Mouse (Mus musculus) kidney, adult 8-10 months (tissue): ENCODE results near the gene Rraga.

Experiments used
- DNase-seq, 2 experiments: peaks; one replicate each; pipeline ENCODE4 v3.0.0; 2022

Rraga gene

DNA sequence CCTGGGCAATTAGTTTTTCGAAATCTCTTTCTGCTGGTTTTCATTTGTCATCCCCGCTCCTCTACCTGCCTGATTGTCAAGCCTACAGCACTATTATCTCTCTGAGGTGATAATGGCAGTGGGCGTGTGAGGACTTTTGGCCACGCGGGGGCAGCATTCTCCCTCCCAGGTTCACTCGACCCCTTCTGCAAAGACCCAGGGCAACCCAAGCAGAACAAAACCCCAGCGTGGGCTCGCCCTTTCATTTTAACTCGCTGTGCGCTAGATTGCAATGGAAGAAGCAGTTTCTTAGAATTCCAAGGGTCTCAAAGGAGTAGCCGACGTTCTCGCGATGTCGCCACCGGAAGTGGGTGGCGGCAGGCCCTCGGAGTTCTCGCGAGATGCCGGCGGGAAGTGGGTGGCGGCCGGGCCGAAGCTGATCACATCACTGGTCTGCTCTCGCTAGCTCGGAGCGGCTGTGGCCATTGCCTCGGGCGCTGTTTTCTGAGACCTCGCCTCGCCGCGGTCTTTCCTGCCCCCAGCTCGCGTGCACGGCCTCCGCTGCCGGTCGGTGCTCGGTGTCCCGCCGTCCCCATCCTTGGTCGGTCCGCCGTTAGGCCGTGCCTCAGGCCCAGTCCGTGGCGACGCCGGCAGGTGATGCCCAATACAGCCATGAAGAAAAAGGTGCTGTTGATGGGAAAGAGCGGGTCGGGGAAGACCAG is at the start of gene Rraga:
TSS of gene Rraga (plus strand) at position 386 of the 701 bp plus-strand sequence.
- DNase-seq: peak; percentile 94 to 95

DNA sequence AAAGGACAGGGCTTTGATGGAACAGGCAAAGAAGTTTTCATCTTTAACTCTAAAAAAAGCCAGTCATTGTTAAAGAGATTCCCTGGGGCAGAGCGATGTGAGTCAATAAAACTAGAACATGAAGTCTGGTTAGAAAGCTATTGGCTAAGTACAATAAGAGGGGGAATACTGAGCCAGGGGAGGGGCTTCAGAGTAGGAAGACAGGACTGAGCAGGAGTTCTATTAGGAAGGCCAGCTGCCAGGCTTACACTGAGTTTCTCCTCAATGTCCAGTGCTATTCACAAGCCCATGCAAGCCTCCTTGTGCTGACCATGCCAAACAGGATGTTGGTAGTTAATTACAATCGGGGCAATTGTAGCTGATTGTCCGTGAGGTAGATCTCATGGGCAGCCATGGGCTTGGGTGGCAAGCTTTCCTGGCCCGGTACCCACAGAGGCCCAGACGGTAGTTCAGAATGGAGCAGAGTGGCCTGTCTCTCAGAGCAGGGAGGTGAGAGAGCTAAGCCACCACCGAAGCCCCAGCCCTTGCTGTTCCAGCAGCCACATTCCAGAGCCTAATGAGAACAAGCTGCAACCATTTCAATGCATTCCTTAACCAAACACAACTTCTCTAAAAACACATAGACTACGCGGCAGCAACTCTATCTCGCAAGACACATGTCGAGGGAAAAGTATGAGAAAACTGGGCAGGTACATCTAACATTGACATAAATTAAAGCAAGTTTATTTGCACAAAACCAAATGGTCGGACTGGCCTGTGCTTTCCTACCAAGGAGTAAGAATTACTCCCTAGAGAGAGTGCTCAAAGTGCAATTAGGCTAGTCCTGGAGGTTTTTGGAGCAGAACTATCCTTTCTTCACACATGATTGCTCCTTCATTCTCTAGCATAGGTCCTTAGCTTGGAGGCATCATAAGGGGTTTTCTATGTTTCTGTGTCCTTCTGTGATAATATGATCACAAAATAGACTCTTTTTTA is 48.0 kb upstream of the Rraga start:
- peak in 1 of 2 experiments; percentile 18 for DNase-seq

DNA sequence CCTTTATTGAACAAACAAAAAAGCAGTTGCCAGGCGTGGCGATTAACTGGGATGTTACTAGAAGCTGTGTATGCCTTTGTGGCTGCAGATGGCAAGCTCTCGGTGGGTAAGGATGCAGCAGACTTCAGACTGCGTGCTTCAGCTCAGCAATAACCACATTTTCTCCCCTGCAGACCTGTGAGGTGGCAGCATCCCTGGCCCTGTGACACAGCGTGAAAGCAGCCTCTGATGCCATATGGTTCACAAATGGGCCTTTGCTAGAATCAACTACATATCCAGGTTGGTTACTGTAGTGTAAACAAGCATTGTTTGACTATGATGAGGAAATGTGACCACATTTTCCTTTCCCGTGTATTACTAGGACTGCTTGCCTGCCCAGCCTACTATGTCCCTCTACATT is 46.3 kb upstream of the Rraga start:
- no peak for DNase-seq

DNA sequence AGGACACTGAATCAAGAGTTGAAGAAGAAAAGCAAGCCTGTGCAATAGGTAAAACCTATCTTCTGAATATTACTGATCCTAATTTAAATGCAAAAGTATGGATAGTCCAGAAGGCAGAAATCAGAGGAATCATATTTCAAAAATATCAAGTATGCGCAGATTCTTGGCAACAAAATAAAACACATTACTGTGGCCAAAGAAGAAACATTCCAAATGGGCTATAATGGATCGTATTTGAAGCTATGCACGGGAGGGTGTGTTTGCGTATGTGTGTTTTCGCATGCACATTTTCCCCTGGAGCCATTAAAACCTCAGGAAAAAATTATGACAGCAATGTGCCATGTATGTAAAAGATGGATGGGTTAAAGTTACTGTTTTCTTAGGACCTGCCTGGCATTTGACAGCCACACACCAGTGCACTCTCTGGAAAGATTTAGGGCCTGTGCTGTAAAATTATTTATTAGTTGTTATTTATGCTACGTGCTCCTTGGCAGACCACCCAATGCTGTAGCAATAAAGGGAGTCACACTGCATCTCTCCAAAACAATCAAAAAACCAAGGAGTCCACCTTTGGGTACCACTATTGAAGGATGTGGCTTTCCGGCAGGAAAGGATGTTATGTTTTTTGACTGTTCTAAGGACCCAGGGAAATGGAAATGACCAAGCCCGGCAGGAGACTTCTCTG is 41.9 kb upstream of the Rraga start:
- no peak for DNase-seq

DNA sequence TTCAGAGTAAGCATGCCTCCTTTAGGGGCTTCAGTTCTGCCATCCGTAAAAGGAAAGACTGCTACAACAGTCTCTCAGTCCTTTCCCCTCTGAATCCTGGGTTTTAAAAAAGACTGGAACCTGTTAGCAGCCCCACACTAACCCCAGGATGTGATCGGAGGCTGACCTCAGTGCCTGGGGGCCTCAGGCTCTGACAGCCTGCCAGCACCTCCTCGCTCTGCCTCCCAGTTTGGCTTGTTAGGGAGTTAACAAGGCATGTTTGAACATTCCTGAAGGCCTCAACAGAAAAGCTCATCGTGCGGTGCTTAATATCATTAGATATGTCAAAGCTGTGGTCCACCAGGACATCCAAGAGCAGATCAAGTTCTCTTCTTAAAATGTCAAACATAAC is 41.4 kb upstream of the Rraga start:
- DNase-seq: no peak

DNA sequence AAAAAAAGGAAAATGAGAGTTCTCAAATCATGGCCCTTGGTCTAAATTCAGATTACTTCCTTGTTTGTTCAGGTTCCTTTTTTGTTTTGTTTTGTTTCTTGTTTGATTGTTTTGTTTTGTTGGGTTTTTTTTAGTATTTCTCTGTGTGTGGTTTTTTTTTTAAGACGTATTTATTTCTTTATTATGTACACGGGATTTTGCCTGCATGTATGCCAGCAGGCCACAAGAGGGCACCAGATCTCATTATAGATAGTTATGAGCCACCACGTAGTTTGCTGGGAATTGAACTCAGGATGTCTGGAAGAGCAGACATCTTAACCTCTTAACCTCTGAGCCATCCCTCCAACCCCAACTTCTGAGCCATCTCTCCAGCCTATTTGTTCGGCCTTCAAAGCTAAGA is 37.5 kb upstream of the Rraga start:
- peak in 1 of 2 experiments; percentile 37 for DNase-seq

DNA sequence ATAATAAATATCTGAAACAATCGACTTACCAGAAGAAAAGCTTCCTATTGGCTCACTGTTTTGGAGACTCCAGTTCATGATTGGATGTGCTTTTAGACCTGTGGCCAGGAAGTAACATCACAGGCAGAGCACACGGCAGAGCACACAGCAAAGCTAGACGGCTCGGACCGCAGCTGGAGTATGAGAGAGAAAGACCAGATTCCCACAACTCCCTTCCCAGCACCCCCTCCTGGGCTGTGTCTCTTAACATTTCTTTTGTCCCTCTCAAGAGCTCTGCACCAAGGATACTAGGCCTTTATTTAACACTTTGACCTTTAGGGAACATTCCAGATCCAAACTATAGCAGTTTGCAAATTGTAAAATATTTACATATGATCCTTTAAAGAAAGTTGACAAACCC is 36.5 kb upstream of the Rraga start:
- DNase-seq: no peak

DNA sequence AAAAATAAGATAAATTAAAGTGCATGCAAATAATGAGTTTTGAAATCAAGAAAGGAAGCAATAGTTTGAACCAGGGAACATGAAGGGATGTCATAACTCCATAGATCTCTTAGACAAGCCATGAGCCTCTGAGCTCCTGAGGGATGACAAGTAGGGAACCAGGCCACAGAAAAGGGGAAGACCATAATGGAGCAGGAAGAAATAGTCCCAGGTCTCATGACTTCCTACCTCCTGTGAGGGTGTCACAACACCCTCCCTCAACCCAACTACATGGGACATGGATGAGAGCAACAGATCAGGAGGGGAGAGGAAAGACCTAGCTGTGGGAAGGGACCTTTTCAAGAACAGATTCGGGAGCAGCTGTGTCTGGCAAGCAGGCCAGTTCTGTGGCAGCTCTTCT is 33.9 kb upstream of the Rraga start:
- DNase-seq: no peak

DNA sequence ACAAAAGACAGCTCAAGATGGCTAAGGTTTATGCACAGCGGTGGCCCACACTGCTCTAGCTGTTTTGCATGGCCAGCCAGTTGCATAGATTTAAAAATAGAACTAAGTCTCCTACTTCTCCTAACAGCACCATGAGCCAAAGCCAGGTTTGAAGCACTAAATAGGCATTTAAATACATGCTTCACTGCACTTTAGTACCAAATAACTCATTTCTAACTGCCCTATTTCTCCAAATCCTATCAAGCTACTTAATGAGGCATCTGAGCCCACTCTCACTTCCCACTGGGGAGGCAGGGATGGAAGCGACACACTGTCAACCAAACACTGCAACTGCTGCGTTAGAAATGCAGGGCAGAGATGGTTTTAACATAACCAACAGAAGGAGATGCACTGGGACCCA is 31.5 kb upstream of the Rraga start:
- DNase-seq: no peak

DNA sequence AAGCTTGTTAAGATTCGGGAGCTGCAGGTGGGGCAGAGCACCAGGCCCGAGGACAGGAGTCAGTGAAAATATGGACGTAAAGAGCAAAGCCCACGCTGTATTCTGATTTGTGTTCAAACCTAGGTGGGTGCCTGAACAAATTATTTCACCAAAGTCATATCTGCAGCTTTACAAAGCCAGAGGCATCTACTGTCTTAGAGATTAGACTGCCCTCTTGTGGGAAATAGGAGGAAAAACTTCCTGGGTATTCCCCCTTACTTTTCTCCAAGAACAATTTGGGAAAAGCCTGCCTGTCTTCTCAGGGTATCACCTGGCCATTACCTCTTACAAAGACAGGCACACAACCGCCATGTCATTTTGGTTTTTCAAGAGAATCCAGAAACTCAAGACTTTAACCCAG is 29.9 kb upstream of the Rraga start:
- DNase-seq: no peak

DNA sequence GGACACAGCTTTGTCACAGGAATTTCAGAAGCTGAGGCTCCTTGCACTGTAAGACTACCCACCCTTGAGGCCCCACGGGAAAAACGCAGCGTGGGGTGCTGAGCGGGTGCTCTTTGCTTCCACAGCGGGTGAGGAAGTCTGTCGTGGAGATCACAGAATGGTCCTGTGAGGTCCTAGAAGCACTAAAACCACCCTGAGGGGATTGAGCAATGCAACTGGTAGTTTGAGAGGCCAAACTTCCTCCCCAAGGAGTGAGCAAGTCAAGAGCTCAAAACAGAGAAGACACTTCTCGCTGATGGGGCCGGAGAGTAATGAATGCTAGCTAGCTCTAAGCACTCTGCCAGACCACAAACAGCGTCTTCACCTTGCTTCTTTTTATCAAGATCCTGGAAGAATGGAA is 27.1 kb upstream of the Rraga start:
- no peak for DNase-seq

DNA sequence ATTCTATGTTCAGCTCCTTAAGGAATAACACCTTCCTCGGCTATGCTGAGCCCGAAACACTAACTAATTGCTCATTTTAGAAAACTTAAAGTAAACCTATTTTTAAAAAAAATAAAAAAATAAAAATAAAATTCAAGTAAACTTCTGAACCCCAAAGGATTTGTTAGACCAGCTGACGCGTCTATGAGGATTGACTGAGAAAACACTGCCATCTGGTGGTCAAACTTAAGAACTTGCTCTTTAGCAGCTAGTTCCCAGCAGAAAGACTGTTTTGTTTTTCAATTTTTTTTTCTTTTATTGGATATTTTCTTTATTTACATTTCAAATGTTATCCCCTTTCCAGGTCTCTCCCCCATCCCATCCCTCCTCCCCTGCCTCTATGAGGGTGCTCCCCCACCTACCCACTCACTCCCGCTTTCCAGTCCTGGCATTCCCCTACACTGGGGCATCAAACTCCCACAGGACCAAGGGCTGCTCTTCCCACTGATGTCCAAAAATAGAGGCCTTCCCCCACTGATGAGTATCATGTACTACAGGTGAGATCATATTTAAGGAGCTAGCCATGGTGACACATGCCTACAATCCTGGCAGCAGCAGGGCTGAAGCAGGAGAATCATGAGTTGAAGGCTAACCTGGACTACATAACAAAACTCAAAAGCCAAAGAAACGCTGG is 20.3 kb upstream of the Rraga start:
- DNase-seq: no peak

DNA sequence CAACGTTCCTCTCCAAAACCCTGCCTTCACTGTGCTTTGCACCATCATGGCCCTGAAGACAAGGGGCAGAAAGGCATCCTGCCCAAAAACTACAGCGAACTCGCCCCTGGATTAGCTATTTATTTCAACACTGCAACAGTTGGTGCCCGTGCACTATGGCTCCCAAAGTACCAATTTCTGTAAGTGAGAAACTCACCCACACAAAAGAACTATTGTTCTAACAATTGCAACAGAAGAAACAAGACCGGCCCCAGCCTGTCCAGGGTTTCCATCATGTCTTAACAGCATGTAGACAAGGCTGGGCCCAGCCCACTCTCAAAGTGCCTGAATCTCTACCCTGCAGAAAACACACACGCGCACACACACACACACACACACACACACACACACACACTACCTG is 18.1 kb upstream of the Rraga start:
- no peak for DNase-seq

DNA sequence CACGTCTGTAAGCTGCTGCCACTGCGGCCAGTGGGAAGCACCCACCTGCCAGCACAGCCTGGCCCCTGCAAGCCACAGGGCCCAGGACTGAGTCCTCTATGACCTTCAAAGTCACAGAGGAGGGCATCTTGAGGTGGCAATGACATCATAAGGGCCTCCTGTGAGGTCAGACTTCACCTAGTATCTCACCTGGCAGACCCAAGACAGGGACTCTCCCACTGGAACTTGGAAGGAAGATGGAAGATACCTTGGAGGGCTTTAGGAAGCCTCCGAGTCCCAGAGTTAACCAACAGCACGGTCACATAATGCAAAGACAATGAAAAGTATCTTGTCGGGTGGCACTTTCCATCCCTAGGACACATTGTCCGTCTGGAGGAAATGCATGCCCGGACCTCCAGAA is 17.2 kb upstream of the Rraga start, which contains the start of gene Saxo1:
TSS of gene Saxo1 (minus strand) at position 101 of the 400 bp plus-strand sequence.
- no peak for DNase-seq

DNA sequence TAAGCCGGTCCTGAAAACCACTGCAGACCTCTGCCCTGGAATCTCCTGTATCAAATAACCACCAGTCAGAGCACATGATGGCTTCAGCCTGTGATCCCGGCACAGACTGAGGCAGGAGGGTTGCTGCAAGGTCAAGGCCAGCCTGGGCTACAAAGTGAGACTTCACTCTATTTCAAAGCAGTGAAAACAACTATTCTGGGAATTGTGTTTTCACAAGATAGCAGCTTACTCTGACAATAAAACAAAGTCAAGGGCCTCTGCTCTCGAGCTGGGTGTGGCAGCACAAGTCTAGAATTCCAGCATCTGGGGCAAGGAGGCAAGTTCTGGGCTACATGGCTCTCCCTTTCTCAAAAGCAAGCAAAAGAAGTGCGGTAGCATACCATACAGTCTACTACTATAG is 16.5 kb upstream of the Rraga start:
- no peak for DNase-seq

DNA sequence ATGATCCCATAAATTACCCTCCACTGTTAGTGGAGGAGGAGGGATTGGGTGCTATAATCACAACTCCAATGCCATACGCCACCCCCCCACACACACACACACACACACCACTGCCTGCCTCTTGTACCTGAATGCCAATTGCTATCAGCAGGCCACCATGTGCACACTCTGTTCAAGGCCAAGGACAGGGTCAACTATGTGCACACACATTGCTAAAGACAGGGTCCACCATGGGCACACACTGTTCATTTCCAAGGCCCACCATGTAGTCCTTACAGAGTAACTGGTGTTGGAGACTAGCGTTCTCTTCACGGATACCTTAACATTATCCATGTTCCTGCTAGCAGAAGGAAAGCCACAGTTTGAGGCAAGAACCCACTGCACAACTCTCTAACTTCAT is 14.4 kb upstream of the Rraga start:
- DNase-seq: no peak

DNA sequence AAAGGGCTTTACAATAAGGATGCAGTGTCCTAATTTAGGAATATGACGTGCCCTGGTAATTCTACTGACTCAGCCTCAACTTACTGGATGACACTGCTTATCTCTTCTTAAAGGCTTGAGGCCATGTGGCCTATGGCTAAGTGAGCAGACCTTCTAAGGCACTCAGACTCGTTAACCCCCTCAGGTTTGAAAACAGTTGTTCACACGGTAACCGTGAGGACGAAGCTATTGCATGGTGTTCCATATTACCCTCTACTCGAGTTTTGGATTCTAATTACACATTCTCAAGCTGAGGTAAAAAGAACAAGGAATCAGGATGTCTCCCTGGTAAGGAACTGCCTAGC is 557 bp upstream of the Rraga start:
- DNase-seq: no peak

DNA sequence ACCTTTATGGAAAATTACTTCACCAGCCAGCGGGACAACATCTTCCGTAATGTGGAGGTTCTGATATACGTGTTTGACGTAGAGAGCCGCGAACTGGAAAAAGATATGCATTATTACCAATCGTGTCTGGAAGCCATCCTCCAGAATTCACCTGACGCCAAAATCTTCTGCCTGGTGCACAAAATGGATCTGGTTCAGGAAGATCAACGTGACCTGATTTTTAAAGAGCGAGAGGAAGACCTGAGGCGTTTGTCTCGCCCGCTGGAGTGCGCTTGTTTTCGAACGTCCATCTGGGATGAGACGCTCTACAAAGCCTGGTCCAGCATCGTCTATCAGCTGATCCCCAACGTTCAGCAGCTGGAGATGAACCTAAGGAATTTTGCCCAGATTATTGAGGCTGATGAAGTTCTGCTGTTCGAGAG is 663 bp downstream of the Rraga start:
- peak in 1 of 2 experiments; percentile 7 for DNase-seq

DNA sequence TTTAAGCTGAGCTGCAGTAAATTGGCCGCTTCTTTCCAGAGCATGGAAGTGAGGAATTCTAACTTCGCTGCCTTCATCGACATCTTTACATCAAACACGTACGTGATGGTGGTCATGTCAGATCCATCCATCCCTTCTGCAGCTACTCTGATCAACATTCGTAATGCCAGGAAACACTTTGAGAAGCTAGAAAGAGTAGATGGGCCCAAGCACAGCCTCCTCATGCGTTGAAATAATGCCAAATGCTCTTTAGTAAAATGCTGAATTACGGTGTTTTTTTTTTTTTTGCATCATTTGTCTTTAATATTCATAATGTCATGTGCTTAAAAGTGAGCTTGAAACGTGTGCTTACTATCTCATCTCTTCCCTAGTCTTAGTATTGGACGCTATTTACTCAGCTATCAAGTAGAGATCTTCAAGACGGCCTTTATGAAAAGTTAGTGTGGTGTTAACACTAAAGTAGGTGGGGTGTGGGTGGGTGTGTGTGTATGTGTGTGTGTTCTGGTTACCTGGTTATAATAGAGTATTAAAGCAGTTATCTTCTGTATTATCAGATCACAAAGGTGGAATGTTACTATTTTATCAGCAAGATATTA is 1.3 kb downstream of the Rraga start:
- no peak for DNase-seq

DNA sequence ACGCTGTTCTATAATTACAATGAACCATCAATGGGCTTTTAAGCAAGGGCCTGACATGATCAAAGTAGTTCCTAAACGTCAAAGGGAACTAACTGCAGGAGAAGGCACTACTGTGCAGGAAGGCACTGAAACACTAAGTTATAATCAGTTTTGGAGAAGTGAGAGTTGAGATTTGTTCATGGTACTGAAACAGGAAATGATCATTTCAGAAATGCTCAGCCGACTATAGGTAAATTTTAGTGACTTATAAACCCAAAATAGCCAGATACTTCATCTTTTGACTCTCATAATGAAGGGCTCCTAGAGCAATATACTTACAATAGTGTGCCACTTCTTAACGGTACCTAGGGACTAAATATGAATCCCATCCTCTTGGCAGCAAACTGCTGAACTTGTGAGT is 4.6 kb downstream of the Rraga start:
- DNase-seq: no peak

DNA sequence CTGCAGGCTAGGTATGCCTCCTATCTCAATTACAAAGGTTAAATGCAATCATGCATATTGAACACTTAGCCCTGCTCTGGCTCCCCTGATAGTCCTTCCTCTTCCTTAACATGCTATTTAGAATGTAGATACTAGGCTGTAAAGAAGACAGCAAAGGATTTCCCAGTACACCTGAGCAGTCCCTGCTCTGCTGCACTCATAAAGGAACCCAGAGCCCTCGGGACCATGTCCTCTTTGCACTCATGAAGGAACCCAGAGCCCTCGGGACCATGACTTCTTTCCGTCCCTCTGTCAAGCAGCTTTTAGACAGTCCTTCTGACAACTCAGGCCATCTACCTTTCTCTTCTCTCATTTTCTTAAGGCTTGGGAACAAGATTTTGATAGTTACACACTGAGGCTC is 5.1 kb downstream of the Rraga start:
- no peak for DNase-seq

DNA sequence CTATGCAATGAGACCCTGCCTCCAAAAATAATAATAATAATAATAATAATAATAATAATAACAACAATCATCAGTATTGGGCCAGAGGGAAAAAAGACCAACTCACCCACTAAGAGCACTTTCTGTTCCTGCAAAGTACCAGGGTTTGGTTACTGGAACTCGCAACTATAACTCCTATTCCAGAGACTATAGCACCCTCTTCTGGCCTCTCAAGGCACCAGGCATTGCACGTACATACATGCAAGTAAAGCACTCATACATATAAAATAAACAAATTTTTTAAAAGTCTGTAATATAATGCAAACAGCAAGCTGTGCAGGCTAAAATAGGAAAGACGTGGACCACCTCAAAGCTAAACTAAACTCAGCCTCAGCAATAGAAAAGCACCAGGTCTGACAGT is 12.8 kb downstream of the Rraga start:
- DNase-seq: no peak

DNA sequence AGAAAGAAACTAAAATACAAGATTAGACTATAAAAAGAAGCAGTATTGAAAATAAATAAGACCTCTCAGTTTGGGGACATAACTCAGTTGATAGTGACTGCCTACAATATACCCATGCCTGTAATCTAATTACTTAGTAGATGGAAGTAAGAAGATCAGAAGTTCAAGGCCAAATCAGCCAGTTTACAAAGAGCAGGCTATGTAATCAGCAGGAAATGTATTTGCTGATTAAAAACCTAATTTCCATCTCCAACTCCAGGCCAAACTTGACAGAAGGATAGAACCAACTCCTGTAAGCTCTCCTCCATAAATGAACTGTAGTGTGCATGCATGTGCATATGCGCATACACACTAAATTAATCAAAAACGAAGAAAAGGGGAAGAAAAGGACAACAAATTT is 15.8 kb downstream of the Rraga start:
- no peak for DNase-seq
